ENCODE assay signal across 24 mouse cellular contexts in genomic region chr10:61730171-61730570, GRCm38 (mm10).
"Had no signal": no experiment of that assay in that cellular context is flagged by ENCODE, and none has a peak within 500 bp of the region (broad histone marks: within the 10 kb centered on the region; RNA-seq: fewer than 3 reads in every experiment).

No protein-coding gene starts in this region.

- H3K4me1 ChIP-seq: heart, embryonic 13.5 days; heart, embryonic 15.5 days; hindbrain, embryonic 13.5 days; hindbrain, embryonic 15.5 days; limb, embryonic 13.5 days; limb, embryonic 15.5 days; liver, embryonic 13.5 days; liver, embryonic 15.5 days had no signal

- ATAC-seq: hindbrain, postnatal 0 days; intestine, postnatal 0 days had no signal

- H3K27ac ChIP-seq: heart, adult 2 months; heart, embryonic 13.5 days; heart, embryonic 15.5 days; hindbrain, embryonic 13.5 days; hindbrain, embryonic 15.5 days; hindbrain, postnatal 0 days; layer of hippocampus, adult 2 months; left cerebral cortex, adult 2 months; limb, embryonic 13.5 days; limb, embryonic 15.5 days; liver, embryonic 13.5 days; liver, embryonic 15.5 days had no signal

- H3K4me2 ChIP-seq: heart, embryonic 11.5 days; heart, embryonic 13.5 days; heart, embryonic 15.5 days; hindbrain, embryonic 13.5 days; hindbrain, embryonic 15.5 days; limb, embryonic 13.5 days; limb, embryonic 15.5 days; liver, embryonic 13.5 days; liver, embryonic 15.5 days had no signal

- H3K9ac ChIP-seq: heart, embryonic 13.5 days; heart, embryonic 15.5 days; hindbrain, embryonic 13.5 days; hindbrain, embryonic 15.5 days; limb, embryonic 13.5 days; limb, embryonic 15.5 days; liver, embryonic 13.5 days; liver, embryonic 15.5 days had no signal

- DNase-seq: gastrocnemius, postnatal 14 days; gastrocnemius, postnatal 36 days; heart, adult 11 months; heart, adult 2 months; heart, postnatal 14 days; heart, postnatal 36 days; kidney, adult 18-20 months; kidney, adult 8-10 months; kidney, postnatal 10 days; kidney, postnatal 25 days; kidney, postnatal 4 days; liver, embryonic 13.5 days had no signal

- H3K9me3 ChIP-seq: heart, embryonic 13.5 days; heart, embryonic 15.5 days; hindbrain, embryonic 13.5 days; hindbrain, embryonic 15.5 days; limb, embryonic 13.5 days; limb, embryonic 15.5 days; liver, embryonic 13.5 days; liver, embryonic 15.5 days had no signal

- H3K27me3 ChIP-seq: heart, embryonic 13.5 days; heart, embryonic 15.5 days; hindbrain, embryonic 13.5 days; hindbrain, embryonic 15.5 days; limb, embryonic 13.5 days; limb, embryonic 15.5 days; liver, embryonic 13.5 days; liver, embryonic 15.5 days had no signal

- H3K4me3 ChIP-seq: heart, adult 2 months; heart, embryonic 13.5 days; heart, embryonic 15.5 days; hindbrain, embryonic 13.5 days; hindbrain, embryonic 15.5 days; layer of hippocampus, adult 2 months; left cerebral cortex, adult 2 months; limb, embryonic 13.5 days; limb, embryonic 15.5 days; liver, embryonic 13.5 days; liver, embryonic 15.5 days had no signal

- H3K36me3 ChIP-seq: hindbrain, embryonic 13.5 days; hindbrain, embryonic 15.5 days; liver, embryonic 13.5 days had no signal
